ENCODE assay signal across 27 mouse cellular contexts in the genomic region with DNA sequence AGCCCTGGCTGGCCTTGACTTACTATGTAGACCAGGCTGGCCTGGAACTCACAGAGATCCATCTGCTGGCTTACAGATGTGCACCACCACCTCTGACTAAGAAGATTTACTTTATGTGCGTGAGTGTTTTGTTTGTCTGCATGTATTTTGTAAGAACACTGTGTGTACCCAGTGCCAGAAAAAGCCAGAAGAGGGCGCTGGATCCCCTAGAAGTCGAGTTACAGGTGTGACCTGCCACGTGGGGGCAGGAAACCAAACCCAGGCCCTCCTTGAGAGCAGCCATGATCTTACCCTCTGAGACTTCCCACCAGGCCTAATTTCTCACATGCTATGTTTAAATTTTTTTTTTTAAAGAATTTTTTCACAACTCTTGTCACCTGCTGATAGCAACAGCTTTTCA. TPM values are rescaled to one million over a fixed set of nuclear protein-coding genes. Genes with fewer than 3 reads are reported as not detected.
DNase-seq lines count a peak whose midpoint lies in the region; ATAC-seq and TF ChIP-seq lines count a peak whose summit lies in the region.
"Had no signal": no experiment of that assay in that cellular context is flagged by ENCODE, and none has a peak within 500 bp of the region (broad histone marks: within the 10 kb centered on the region; RNA-seq: fewer than 3 reads in every experiment).

No protein-coding gene starts in this region.

- no peaks in the 10 kb centered on the region for H3K27me3 ChIP-seq in hindbrain, postnatal 0 days (ENCODE audit: insufficient read depth, low read length)
- no peaks in the 10 kb centered on the region for H3K27me3 ChIP-seq in hindbrain, embryonic 13.5 days
- no peaks in the 10 kb centered on the region for H3K27me3 ChIP-seq in liver, adult 2 months (ENCODE audit: control insufficient read depth, insufficient read depth, low read length)
- H3K27me3 ChIP-seq in stomach, postnatal 0 days (ENCODE audit: control insufficient read depth, insufficient read depth, low read length) = no peaks in the 10 kb centered on the region
- H3K27me3 ChIP-seq: hindbrain, embryonic 12.5 days; limb, embryonic 12.5 days; liver, embryonic 13.5 days; neural tube, embryonic 12.5 days had no signal

- TF ChIP-seq POLR2A in liver, adult 2 months (IDR thresholded peaks at IDR 0.05; ENCODE audit: extremely low read depth, insufficient read depth, low read length) = no peak

- ATAC-seq in hindbrain, postnatal 0 days = no peak
- ATAC-seq in hindbrain, embryonic 13.5 days (ENCODE audit: low FRiP score) = no peak
- ATAC-seq in stomach, postnatal 0 days (ENCODE audit: low FRiP score, low TSS enrichment) = no peak
- no peak for ATAC-seq in granulocyte monocyte progenitor cell, adult 5-6 weeks (replicated peaks; ENCODE audit: poor library complexity, severe bottlenecking)
- ATAC-seq: CD4-positive, CD25-positive, alpha-beta regulatory T cell, adult 4 months; forebrain, postnatal 0 days; inflammation-experienced regulatory T-cells, adult 6 months had no signal

- H3K4me1 ChIP-seq in hindbrain, postnatal 0 days (ENCODE audit: insufficient read depth, low read length) = 0 out of 2 replicates have a peak, but pooled peaks cover 3% of the 10 kb centered on the region
- H3K4me1 ChIP-seq in hindbrain, embryonic 13.5 days (replicated peaks) = peaks cover 25% of the 10 kb centered on the region
- H3K4me1 ChIP-seq in liver, adult 2 months (ENCODE audit: control insufficient read depth, insufficient read depth, low read length) = peaks cover 6% of the 10 kb centered on the region
- no peaks in the 10 kb centered on the region for H3K4me1 ChIP-seq in stomach, postnatal 0 days (replicated peaks; ENCODE audit: control insufficient read depth, insufficient read depth)
- H3K4me1 ChIP-seq: liver, embryonic 13.5 days; megakaryocyte, embryonic 14.5 days had no signal

- WGBS in hindbrain, postnatal 0 days = 82% methylated on average over 4 of the region's 4 CpGs
- 71% methylated on average over 4 of the region's 4 CpGs for WGBS in hindbrain, embryonic 13.5 days
- WGBS in liver, adult 2 months = 62% methylated on average over 4 of the region's 4 CpGs
- 64% methylated on average over 4 of the region's 4 CpGs for WGBS in stomach, postnatal 0 days

- no peak overlapping the region for H3K4me2 ChIP-seq in hindbrain, postnatal 0 days (ENCODE audit: low read depth, low read length)
- H3K4me2 ChIP-seq in hindbrain, embryonic 13.5 days = no peak overlapping the region
- no peak overlapping the region for H3K4me2 ChIP-seq in stomach, postnatal 0 days (replicated peaks; ENCODE audit: low read depth)
- H3K4me2 ChIP-seq: hindbrain, embryonic 12.5 days; limb, embryonic 12.5 days; liver, embryonic 13.5 days; neural tube, embryonic 12.5 days had no signal

- H3K9ac ChIP-seq in hindbrain, postnatal 0 days (replicated peaks; ENCODE audit: low read length) = no peak overlapping the region
- no peak overlapping the region for H3K9ac ChIP-seq in hindbrain, embryonic 13.5 days
- H3K9ac ChIP-seq in liver, adult 2 months (ENCODE audit: low read depth, low read length) = no peak overlapping the region
- no peak overlapping the region for H3K9ac ChIP-seq in stomach, postnatal 0 days (ENCODE audit: low read length)
- H3K9ac ChIP-seq: forebrain, postnatal 0 days; hindbrain, embryonic 12.5 days; limb, embryonic 12.5 days; liver, embryonic 13.5 days; neural tube, embryonic 12.5 days had no signal

- TF ChIP-seq CTCF in hindbrain, postnatal 0 days (IDR thresholded peaks at IDR 0.05; ENCODE audit: low read depth) = peak; percentile 34; the same call in 1 of the 2 replicates
- 0 out of 2 replicates have a peak, but pooled peaks have one; percentile 22 for TF ChIP-seq CTCF in liver, adult 2 months (IDR thresholded peaks at IDR 0.05; ENCODE audit: low read depth, low read length)
- TF ChIP-seq CTCF in stomach, postnatal 0 days (IDR thresholded peaks at IDR 0.05; ENCODE audit: low read depth) = peak; percentile 28; the same call in 1 of the 2 replicates

- no peak overlapping the region for H3K4me3 ChIP-seq in hindbrain, postnatal 0 days (ENCODE audit: low read length)
- no peak overlapping the region for H3K4me3 ChIP-seq in hindbrain, embryonic 13.5 days
- H3K4me3 ChIP-seq in liver, adult 2 months (ENCODE audit: insufficient read depth, low read depth, low read length) = no peak overlapping the region
- H3K4me3 ChIP-seq in stomach, postnatal 0 days (ENCODE audit: low read depth, low read length) = no peak overlapping the region
- H3K4me3 ChIP-seq: embryonic facial prominence, embryonic 10.5 days; hindbrain, embryonic 12.5 days; limb, embryonic 12.5 days; liver, embryonic 13.5 days; megakaryocyte, embryonic 14.5 days; neural tube, embryonic 12.5 days had no signal

- H3K9me3 ChIP-seq in hindbrain, postnatal 0 days (ENCODE audit: low read length) = no peaks in the 10 kb centered on the region
- H3K9me3 ChIP-seq in hindbrain, embryonic 13.5 days = no peaks in the 10 kb centered on the region; the same call in 1 of the 2 replicates
- H3K9me3 ChIP-seq in stomach, postnatal 0 days (ENCODE audit: control insufficient read depth, low read length) = no peaks in the 10 kb centered on the region
- H3K9me3 ChIP-seq: embryonic facial prominence, embryonic 10.5 days; hindbrain, embryonic 12.5 days; limb, embryonic 12.5 days; liver, embryonic 13.5 days; neural tube, embryonic 12.5 days had no signal

- TF ChIP-seq EP300 in stomach, postnatal 0 days (optimal IDR thresholded peaks at IDR 0.05) = no peak

- no peak for DNase-seq in hindbrain, postnatal 0 days (ENCODE audit: low spot score)
- no peak for DNase-seq in liver, adult 2 months (ENCODE audit: extremely low read depth, low read depth, low spot score)
- DNase-seq in liver = no peak
- DNase-seq in thymus, postnatal 4 days = peak; percentile 40
- no peak for DNase-seq in thymus, adult 18-20 months
- no peak for DNase-seq in stomach, postnatal 0 days (ENCODE audit: low spot score)
- DNase-seq: adrenal gland, postnatal 36 days; cerebellum, adult 11 months; cerebellum, adult 9-11 months; forebrain, postnatal 0 days; gastrocnemius, postnatal 14 days; liver, embryonic 13.5 days; lung, adult 2 months; lung, postnatal 36 days; midbrain, embryonic 14.5 days had no signal

- no peaks in the 10 kb centered on the region; the same call in 1 of the 2 replicates for H3K79me2 ChIP-seq in liver, adult 2 months (ENCODE audit: control insufficient read depth, insufficient read depth, low read length)

- no peak overlapping the region for H3K27ac ChIP-seq in hindbrain, postnatal 0 days
- no peak overlapping the region for H3K27ac ChIP-seq in hindbrain, embryonic 13.5 days
- no peak overlapping the region for H3K27ac ChIP-seq in liver, adult 2 months (replicated peaks; ENCODE audit: insufficient read depth, low read depth, low read length)
- no peak overlapping the region for H3K27ac ChIP-seq in stomach, postnatal 0 days (replicated peaks)
- H3K27ac ChIP-seq: embryonic facial prominence, embryonic 10.5 days; hindbrain, embryonic 12.5 days; limb, embryonic 12.5 days; liver, embryonic 13.5 days; neural tube, embryonic 12.5 days had no signal

- H3K36me3 ChIP-seq in hindbrain, postnatal 0 days (ENCODE audit: insufficient read depth, low read length) = no peaks in the 10 kb centered on the region
- peaks cover 10% of the 10 kb centered on the region for H3K36me3 ChIP-seq in hindbrain, embryonic 13.5 days
- no peaks in the 10 kb centered on the region for H3K36me3 ChIP-seq in liver, adult 2 months (ENCODE audit: control insufficient read depth, insufficient read depth, low read length)
- H3K36me3 ChIP-seq in stomach, postnatal 0 days (ENCODE audit: control insufficient read depth, insufficient read depth, low read length) = no peaks in the 10 kb centered on the region
- H3K36me3 ChIP-seq: embryonic facial prominence, embryonic 10.5 days; hindbrain, embryonic 12.5 days; limb, embryonic 12.5 days; liver, embryonic 13.5 days; neural tube, embryonic 12.5 days had no signal

RNA-seq across cellular contexts. Expression of a gene that starts 22.5 kb away (rescaled TPM):
- total RNA-seq in hindbrain, postnatal 0 days (2014; rRNA removed) = 577 and 607 TPM in 2 replicates
- polyA plus RNA-seq in hindbrain, postnatal 0 days (2015; fragmentation: Nextera tagmentation; extraction: Ambion mirVana) = 127 and 130 TPM in 2 replicates
- polyA plus RNA-seq in hindbrain, embryonic 13.5 days (2015; fragmentation: Nextera tagmentation; extraction: Ambion mirVana) = 60.4 and 65.2 TPM in 2 replicates
- total RNA-seq in liver, adult 2 months (2014; rRNA removed) = 28.9 and 33.7 TPM in 2 replicates
- 43.3 and 49.3 TPM in 2 replicates for polyA plus RNA-seq in liver, adult 2 months (2012; rRNA removed)
- 24.1 and 29.2 TPM in 2 replicates for polyA plus RNA-seq in stomach, postnatal 0 days (2015; fragmentation: Nextera tagmentation; extraction: Ambion mirVana)
- total RNA-seq in granulocyte monocyte progenitor cell, adult 5-6 weeks (2014; fragmentation: Nextera tagmentation) = 0.62 TPM in 1 of 2 replicates, not detected in the other
- 0.56 and 0.82 TPM in 2 replicates for total RNA-seq in granulocyte monocyte progenitor cell, adult 5-6 weeks (2017)
- total RNA-seq: common myeloid progenitor, adult 5-6 weeks had no signal

RNA-seq across cellular contexts. Expression of a gene that starts 48.0 kb away (rescaled TPM):
- total RNA-seq in hindbrain, postnatal 0 days (2014; rRNA removed) = 0.31 and 0.32 TPM in 2 replicates
- 0.10 and 0.16 TPM in 2 replicates for polyA plus RNA-seq in hindbrain, postnatal 0 days (2015; fragmentation: Nextera tagmentation; extraction: Ambion mirVana)
- polyA plus RNA-seq in hindbrain, embryonic 13.5 days (2015; fragmentation: Nextera tagmentation; extraction: Ambion mirVana) = 0.91 and 1.1 TPM in 2 replicates
- total RNA-seq in liver, adult 2 months (2014; rRNA removed) = not detected in 2 replicates
- polyA plus RNA-seq in liver, adult 2 months (2012; rRNA removed) = not detected in 2 replicates
- 0.05 and 0.18 TPM in 2 replicates for polyA plus RNA-seq in stomach, postnatal 0 days (2015; fragmentation: Nextera tagmentation; extraction: Ambion mirVana)
- total RNA-seq in granulocyte monocyte progenitor cell, adult 5-6 weeks (2014; fragmentation: Nextera tagmentation) = not detected in 2 replicates
- total RNA-seq in granulocyte monocyte progenitor cell, adult 5-6 weeks (2017) = not detected in 2 replicates
- total RNA-seq: adrenal gland, postnatal 36 days; common myeloid progenitor, adult 5-6 weeks; left cerebral cortex, postnatal 14 days had no signal
- polyA plus RNA-seq: lung, adult 2 months; spleen, adult 2 months had no signal
